In the genomic region with DNA sequence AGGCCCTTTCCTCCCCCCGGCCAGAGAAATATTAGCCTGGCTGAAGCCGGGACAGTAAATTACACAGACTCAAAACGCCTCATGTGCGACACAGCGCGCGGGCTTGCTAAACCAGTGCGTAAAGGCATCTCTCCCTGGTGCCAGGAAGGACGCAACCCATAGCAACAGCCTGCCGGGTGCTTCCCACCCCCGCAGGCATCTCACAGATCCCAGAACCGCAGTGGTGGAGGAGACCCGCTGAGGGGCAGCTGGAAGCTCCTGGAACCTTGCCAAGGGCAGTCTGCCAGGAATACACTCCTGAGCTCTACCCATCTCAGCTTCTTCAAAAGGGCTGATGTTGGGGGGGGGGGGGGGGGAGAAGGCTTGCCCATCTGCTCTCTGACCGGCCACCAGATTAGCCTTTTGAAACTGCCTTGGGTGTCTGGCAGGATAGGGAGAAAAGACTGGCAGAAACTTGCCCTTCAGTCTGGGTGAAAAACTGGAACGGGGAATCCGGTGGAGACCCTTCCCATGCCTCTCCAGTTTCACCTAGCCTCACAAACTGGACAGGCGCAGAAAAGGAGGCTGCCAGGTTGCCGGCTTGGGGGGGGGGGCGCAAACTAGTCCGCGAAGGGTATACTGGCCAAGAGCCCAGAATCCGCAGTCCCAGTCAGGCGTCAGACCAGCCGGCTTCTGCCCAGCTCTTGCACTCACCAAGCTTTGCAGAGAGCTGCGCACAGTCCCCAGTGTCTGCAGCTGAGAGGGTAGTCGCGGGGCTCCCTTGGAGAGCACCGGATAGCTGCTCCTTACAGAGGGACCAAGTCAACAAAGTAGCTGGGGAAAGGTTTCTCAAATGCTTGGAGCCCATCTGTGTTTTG, we compare ENCODE assay signal across 9 mouse cellular contexts. TPM values are rescaled to one million over a fixed set of nuclear protein-coding genes. Genes with fewer than 3 reads are reported as not detected.
DNase-seq lines count a peak whose midpoint lies in the region; ATAC-seq and TF ChIP-seq lines count a peak whose summit lies in the region.
"Had no signal": no experiment of that assay in that cellular context is flagged by ENCODE, and none has a peak within 500 bp of the region (broad histone marks: within the 10 kb centered on the region; RNA-seq: fewer than 3 reads in every experiment).

A gene (plus strand): TSS at position 740 of the 857 bp plus-strand sequence.

- 1% methylated on average over 28 of the region's 28 CpGs for WGBS in kidney, adult 2 months
- WGBS in neural tube, embryonic 13.5 days = under 1% methylated on average over 28 of the region's 28 CpGs

- intact Hi-C loops in left cerebral cortex, postnatal 10 days (cut with DNase I) = no loop called here

- H3K9me3 ChIP-seq in neural tube, embryonic 13.5 days = no peaks in the 10 kb centered on the region

- peak within 1 kb of the TSS; percentile 61 for H3K9ac ChIP-seq in neural tube, embryonic 13.5 days

- peak; percentile 25 for DNase-seq in kidney, postnatal 10 days
- no peak for DNase-seq in kidney, adult 2 months
- peak; percentile 10 for DNase-seq in cerebellum, adult 9-11 months
- peak; percentile 69 to 87 for DNase-seq in left cerebral cortex, postnatal 10 days (ENCODE audit: extremely low spot score in 1 of 2, low spot score in 2 of 2)
- no peak for DNase-seq in thymus, postnatal 25 days

- ATAC-seq in frontal cortex, adult (ENCODE audit: low TSS enrichment) = peak; percentile 68
- ATAC-seq in neural tube, embryonic 13.5 days (ENCODE audit: low read depth) = peak; percentile 94
- ATAC-seq in erythroblast, adult 5-6 weeks (replicated peaks; ENCODE audit: low FRiP score, poor library complexity, severe bottlenecking) = no peak

- no peak for TF ChIP-seq CTCF in kidney, adult 2 months (conservative IDR thresholded peaks at IDR 0.05; ENCODE audit: insufficient read depth, insufficient read length, low read depth, low read length)

- no peaks in the 10 kb centered on the region; the same call in 1 of the 2 replicates for H3K27me3 ChIP-seq in kidney, adult 2 months (replicated peaks; ENCODE audit: control insufficient read depth, insufficient read depth, low read length)
- H3K27me3 ChIP-seq in neural tube, embryonic 13.5 days = peaks cover 55% of the 10 kb centered on the region

- H3K4me1 ChIP-seq in kidney, adult 2 months (ENCODE audit: control insufficient read depth, insufficient read depth, low read length) = no peaks in the 10 kb centered on the region
- peaks cover 39% of the 10 kb centered on the region for H3K4me1 ChIP-seq in neural tube, embryonic 13.5 days (replicated peaks)

- H3K4me2 ChIP-seq in neural tube, embryonic 13.5 days = peak within 1 kb of the TSS; percentile 69

- H3K4me3 ChIP-seq in kidney, adult 2 months (ENCODE audit: insufficient read depth, low read depth, low read length) = no peak within 1 kb of the TSS
- peak within 1 kb of the TSS; percentile 39 for H3K4me3 ChIP-seq in neural tube, embryonic 13.5 days

- H3K36me3 ChIP-seq in kidney, adult 2 months (ENCODE audit: control insufficient read depth, insufficient read depth, low read length) = no peaks in the 10 kb centered on the region
- H3K36me3 ChIP-seq in neural tube, embryonic 13.5 days = no peaks in the 10 kb centered on the region

- TF ChIP-seq POLR2A in kidney, adult 2 months (IDR thresholded peaks at IDR 0.05; ENCODE audit: low read depth, low read length) = no peak

- H3K27ac ChIP-seq in kidney, adult 2 months (ENCODE audit: insufficient read depth, low read depth, low read length) = no peak within 1 kb of the TSS
- peak within 1 kb of the TSS; percentile 68 for H3K27ac ChIP-seq in neural tube, embryonic 13.5 days (replicated peaks)

RNA-seq across cellular contexts. Expression of the gene that starts here (rescaled TPM):
- polyA plus RNA-seq in kidney, adult 2 months (2012; rRNA removed) = 0.01 and 0.05 TPM in 2 replicates
- 1 to 10 TPM; 3.6 to 4.7 TPM for total RNA-seq in left cerebral cortex, postnatal 10 days (2021)
- polyA plus RNA-seq in neural tube, embryonic 13.5 days (2015; fragmentation: Nextera tagmentation; extraction: Ambion mirVana) = 3.7 and 4.3 TPM in 2 replicates
- not detected in 2 replicates for total RNA-seq in erythroblast, adult 5-6 weeks (2015; ENCODE audit: low replicate concordance)
- total RNA-seq in erythroblast, adult 5-6 weeks (2017; ENCODE audit: low replicate concordance) = not detected in 2 replicates
- total RNA-seq: neutrophil, adult 5-6 weeks had no signal

Comparison
In these comparisons a context has a peak if more than half of its experiments do, and no peak if none do; other contexts are left out.
1. RNA of the gene that starts here (total RNA-seq): 3.6 to 4.7 TPM in left cerebral cortex, postnatal 10 days; not detected in erythroblast, adult 5-6 weeks; every median in the first group is over 4 times any median in the second.
2. DNase-seq: peak in kidney, postnatal 10 days (single experiment), cerebellum, adult 9-11 months (single experiment) and left cerebral cortex, postnatal 10 days (2 of 2); none in kidney, adult 2 months (single experiment) and thymus, postnatal 25 days (single experiment).